Mouse (Mus musculus) heart, adult 11 months (tissue): ENCODE results near the gene Fbxo34.
A peak's percentile ranks its signal among the peaks of the same experiment; 100 is the strongest.

ENCODE experiments used
- DNase-seq: peaks from one replicate; pipeline ENCODE4 v3.0.0; 2022

Gene Fbxo34

GRCm38 (mm10) chr14:47450121-47450520, at the start of gene Fbxo34:
TSS of gene Fbxo34 (plus strand) at chr14:47450421.
- DNase-seq: peak; percentile 19

- no peak for DNase-seq
Observed at GRCm38 (mm10) chr14:47402735-47403134, 47.5 kb upstream of the Fbxo34 start.

- no peak for DNase-seq
Observed at GRCm38 (mm10) chr14:47406000-47406399, 44.2 kb upstream of the Fbxo34 start.

DNA sequence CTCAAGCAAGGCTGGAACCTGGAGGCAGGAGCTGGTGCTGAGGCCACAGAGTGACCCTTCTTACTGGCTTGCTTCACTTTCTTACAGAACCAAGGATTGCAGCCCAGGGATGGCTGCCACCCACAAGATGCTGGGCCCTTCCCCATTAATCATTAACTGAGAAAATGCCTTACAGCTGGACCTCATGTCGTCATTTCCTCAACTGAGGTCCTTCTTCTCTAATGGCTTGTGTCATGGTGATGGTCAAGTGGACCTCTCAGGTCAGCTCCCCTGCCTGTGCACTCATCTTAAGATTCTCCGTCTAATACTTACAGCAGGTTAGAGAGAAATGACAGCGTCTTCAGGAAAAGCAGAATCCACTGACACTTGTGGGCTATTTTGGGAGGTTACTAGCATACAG, 32.9 kb upstream of the Fbxo34 start:
- no peak for DNase-seq

GRCm38 (mm10) chr14:47417775-47418665, 32.2 kb upstream of the Fbxo34 start, which contains the start of gene Dlgap5:
TSS of gene Dlgap5 (minus strand) at chr14:47418407.
- DNase-seq: peak; percentile 99

DNA sequence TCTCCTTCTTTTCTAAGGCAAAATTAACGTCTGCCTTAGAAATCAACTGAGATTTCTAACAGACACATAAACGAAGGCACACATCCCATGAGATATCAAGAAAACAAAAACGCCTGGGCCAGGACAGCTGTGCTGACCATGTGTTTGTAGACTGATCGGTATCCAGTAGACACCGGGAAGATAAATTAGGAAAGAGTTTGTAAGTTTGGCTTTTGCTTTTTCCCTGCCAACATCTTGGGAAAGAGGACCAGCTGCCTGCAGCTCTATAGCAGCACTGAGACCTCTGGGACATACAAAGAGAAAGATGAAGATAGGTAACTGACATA, 31.6 kb upstream of the Fbxo34 start:
- no peak for DNase-seq

DNA sequence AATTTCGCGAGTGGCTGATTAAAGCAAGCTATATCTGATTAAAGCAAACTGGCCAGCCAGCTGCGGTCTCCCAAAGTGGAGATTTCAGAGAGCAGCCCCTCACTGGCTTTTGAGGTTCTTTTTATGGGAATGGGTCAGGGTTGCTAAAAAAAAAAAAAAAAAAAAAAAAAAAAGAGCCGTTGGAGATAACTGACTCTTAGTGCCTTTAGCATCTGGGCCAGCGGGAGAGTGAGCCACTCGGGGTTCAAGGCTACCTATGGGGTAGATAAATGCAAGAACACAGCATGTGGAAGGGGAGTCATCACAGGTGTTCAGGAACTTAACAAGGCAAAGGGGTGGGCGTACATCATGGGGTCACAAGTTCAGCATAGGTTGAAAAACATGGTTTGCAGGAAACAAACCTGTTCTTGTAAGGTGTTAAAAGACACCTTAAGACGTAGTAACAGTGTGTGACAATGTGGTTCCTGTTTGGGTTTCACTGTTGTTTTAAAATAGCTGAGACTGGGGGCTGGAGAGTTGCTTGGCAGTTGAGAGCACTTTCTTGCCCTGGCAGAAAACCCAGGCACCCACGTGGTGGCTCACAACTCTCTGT, 31.1 kb upstream of the Fbxo34 start:
- no peak for DNase-seq

DNA sequence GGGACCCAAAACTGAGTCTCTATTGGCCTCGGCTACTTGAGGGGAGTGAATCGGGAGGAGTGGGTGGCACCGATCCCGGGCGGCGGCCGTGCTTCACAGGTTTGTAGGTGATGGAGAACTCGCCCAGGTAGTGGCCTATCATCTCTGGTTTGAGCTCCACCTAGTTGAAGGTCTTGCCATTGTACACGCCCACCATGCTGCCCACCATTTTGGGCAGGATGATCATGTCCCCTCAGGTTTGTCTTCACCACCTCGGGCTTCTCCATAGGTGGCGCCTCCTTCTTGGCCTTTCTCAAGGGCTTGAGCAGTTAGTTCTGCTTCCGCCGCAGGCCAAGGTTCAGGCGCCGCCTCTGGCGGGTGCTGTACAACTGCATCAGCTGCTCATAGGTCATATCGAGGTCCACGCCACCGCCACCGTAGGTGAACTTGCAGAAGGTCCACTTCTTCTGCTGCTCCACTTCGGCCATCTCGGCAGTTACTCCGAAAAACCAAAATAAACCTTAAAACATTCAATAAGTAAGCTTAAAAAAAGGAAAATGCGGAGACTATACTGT, 30.4 kb upstream of the Fbxo34 start:
- peak; percentile 85 for DNase-seq

- DNase-seq: no peak
Observed at GRCm38 (mm10) chr14:47421606-47422005, 28.6 kb upstream of the Fbxo34 start.

GRCm38 (mm10) chr14:47422466-47422865, 27.8 kb upstream of the Fbxo34 start:
- no peak for DNase-seq

GRCm38 (mm10) chr14:47432987-47433386, 17.2 kb upstream of the Fbxo34 start:
- DNase-seq: peak; percentile 49

GRCm38 (mm10) chr14:47438947-47439346, 11.3 kb upstream of the Fbxo34 start:
- DNase-seq: peak; percentile 48

DNA sequence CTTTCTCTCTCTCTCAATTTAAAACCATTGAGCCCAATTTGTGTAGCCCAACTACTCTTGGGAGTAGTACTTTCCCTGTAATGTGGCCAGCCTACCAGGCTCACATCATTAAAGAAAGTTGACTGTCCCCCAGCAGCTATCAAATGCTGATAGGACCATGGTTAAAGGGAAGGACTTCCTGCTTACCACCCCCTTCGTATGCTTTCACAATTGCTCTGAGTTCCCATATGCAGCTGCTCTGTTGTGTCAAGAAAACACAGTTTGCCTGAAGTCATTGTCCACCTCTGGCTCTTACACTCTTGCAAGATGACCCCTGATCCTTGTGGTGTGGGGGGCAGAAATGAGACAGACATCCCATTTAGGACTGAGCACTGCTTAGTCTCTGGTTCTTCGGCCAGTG, 5.3 kb upstream of the Fbxo34 start:
- DNase-seq: no peak

DNA sequence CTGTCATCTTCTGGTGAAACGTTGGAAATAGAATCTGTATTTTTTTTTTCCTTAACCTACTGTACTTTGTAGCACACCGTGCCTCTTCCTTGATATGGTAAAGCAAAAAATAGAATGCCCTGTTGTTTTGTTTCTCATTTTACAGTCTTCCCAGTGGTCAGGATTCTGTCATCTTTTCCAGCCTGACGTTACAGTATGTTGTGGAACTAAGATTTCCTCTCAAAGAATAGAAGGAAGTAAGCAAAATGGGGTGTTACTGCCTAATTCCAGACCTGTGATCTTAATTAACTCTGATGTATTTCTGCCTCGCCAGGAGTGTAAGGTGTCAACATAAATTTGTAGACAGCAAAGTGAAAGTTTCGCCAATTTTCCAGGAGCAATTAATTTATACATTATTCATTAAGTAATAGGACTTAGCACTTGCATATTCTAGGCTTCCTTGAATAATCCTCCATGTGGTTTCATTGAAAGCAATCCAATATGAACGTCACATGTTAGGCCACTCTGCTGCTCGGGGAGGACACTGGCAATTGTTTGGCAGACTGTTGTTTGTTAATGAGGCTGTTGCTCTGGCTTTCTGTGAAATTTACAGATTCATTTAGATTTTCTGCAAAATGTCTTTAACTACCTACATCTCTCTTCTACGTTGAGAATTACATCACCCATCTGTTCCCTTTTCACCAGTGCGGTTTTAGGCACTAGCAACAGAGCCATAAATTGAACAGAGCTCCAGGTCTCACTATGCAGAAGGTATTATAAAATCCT, 4.7 kb upstream of the Fbxo34 start:
- DNase-seq: peak; percentile 87

- no peak for DNase-seq
Observed at GRCm38 (mm10) chr14:47459556-47459955, 9.3 kb downstream of the Fbxo34 start.

DNA sequence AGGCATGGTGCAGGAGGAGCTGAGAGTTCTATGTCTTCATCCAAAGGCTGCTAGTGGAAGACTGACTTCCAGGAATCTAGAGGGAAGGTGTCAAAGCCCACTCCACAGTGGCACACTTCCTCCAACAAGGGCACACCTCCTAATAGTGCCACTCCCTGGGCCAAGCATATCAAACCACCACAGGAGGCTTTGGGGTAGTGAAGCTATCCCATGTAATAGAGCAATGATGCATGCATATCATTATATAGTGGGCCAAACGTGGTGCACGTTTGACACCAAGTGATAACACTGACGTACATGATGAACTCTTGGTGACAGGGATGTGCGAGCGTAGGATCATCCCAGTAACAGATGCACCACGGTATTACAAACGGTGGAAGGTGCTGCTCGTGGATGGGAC, 11.8 kb downstream of the Fbxo34 start:
- no peak for DNase-seq

- no peak for DNase-seq
Observed at GRCm38 (mm10) chr14:47462453-47462852, 12.2 kb downstream of the Fbxo34 start.

- no peak for DNase-seq
Observed at GRCm38 (mm10) chr14:47462877-47463460, 12.7 kb downstream of the Fbxo34 start.

DNA sequence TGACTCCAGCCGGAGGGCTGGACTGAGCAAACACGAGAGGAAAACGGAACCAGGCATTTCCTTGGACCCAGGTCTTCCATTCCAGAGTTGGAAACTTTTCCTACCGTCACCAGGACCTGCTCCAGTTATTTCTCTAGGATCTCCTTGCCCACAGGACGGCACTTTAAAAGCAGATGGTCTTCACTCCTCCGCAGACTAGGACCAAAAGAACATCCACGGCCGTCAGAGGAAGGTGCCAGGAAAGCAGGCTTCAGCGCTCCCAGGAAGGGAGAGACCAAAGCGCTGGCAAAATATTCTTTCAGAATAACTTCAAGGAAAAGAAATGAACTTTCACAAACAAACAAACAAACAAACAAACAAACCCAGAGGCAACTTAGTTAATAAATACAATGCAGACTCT, 14.2 kb downstream of the Fbxo34 start:
- DNase-seq: no peak

DNA sequence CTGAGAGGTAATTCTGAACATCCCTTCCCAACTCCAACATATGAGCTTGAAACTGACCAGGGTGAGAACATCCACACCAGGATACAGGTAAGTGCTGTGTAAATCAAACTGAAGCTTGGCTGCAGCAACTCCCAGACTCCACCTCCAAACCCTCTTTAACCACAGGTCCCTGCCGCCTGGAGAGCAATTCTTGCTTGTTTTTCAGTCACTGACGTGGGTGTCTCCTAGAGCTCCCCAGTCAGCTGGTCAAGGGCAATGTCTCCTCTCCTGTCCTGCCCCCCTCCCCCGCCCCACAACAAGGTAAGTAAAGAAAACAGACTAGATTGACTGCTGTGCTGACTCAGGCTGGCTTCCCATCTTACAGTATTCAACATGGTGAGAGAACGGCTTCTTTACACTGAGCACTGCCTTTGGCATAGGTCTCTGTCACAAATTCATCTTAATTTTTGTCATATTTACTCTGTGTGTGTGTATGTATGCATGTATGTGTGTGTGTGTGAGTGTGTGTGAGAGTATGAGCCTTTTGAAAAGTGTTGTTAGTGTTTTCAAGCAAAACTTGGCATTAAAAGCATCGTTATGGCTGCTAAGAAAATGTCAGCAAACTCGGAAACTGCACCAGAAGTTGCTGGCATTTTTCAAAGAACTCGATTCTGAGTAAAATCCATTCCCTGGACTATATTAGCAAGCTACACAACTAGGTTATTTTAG, 15.4 kb downstream of the Fbxo34 start:
- DNase-seq: no peak

DNA sequence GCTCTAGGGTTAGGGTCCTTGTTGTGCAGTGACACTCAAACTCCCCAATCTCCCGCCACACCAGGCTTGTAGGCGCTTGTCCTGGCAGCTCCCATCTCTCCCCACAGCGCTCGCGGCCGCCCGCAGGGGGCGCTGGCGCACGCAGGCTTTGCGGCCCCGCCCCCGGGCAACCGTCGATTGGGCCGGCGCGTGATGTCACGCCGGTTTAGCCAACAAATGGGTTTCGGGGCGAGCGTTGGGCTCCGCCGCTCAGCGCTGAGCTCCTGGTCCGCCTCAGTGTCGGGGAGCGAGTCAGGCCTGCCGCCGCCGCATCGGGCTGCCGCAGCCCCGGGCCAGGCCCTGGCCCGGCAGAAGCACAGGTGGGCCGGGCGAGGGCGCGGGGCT, 22.1 kb downstream of the Fbxo34 start:
- peak; percentile 99 for DNase-seq
